Mouse (Mus musculus) ES-E14 (cell line): Measurements from ENCODE around the gene Pax8. TPM values are rescaled to one million over a fixed set of nuclear protein-coding genes. Genes with fewer than 3 reads are reported as not detected.

Experiments used
- DNase-seq: peaks from one replicate; pipeline ENCODE4 v3.0.0-alpha.2; 2013; ENCODE audit warnings: low read depth, low spot score
- H3K27ac ChIP-seq: 2 replicates; pipeline ENCODE4 v1.5.1; 2012; ENCODE audit warnings: low read depth, mild to moderate bottlenecking, low read length, moderate library complexity, mixed read lengths; ENCODE audit not compliant: poor library complexity, insufficient read depth, severe bottlenecking
- H3K36me3 ChIP-seq: 2 replicates; pipeline ENCODE4 v1.6.1; 2012; ENCODE audit warnings: mild to moderate bottlenecking, low read length, moderate library complexity, mixed read lengths; ENCODE audit not compliant: control insufficient read depth, poor library complexity, insufficient read depth, severe bottlenecking
- H3K4me1 ChIP-seq, 2 experiments: fragments of 150-350 bp in 1 of 2; sonication (generic) in 1 of 2; 2 replicates each; pipeline ENCODE4 v1.6.1; 2012; ENCODE audit warnings: low read length in 2 of 2, mild to moderate bottlenecking in 1 of 2, mixed read lengths in 1 of 2; ENCODE audit not compliant: control insufficient read depth in 2 of 2, insufficient read depth in 2 of 2, poor library complexity in 1 of 2
- H3K4me3 ChIP-seq, 2 experiments: fragments of 150-350 bp in 1 of 2; sonication (generic) in 1 of 2; 2 replicates each; pipeline ENCODE4 v1.5.1; 2012; ENCODE audit warnings: low read length in 2 of 2, low read depth in 1 of 2, mild to moderate bottlenecking in 1 of 2, mixed read lengths in 1 of 2; ENCODE audit not compliant: insufficient read depth in 1 of 2, poor library complexity in 1 of 2, severe bottlenecking in 1 of 2
- H3K9ac ChIP-seq: 2 replicates; pipeline ENCODE4 v1.6.1; 2012; ENCODE audit warnings: low read depth, mild to moderate bottlenecking, low read length, mixed read lengths; ENCODE audit not compliant: poor library complexity, insufficient read depth, severe bottlenecking
- H3K9me3 ChIP-seq: fragments of 150-350 bp; sonication (generic); 2 replicates; pipeline ENCODE4 v1.6.1; 2012; ENCODE audit warnings: low read depth, mild to moderate bottlenecking, low read length; ENCODE audit not compliant: control insufficient read depth, insufficient read depth
- CHD2 ChIP-seq: IDR thresholded peaks from 2 replicates; pipeline ENCODE4 v1.6.1; 2014; ENCODE audit warnings: mild to moderate bottlenecking, low read depth, low read length, inconsistent platforms
- HCFC1 ChIP-seq: IDR thresholded peaks from 2 replicates; pipeline ENCODE4 v1.6.1; 2012; ENCODE audit warnings: low read length, inconsistent platforms, borderline replicate concordance; ENCODE audit not compliant: insufficient read depth
- MAFK ChIP-seq: IDR thresholded peaks from 2 replicates; pipeline ENCODE4 v1.6.1; 2014; ENCODE audit warnings: mild to moderate bottlenecking, low read depth, low read length, inconsistent platforms; ENCODE audit not compliant: insufficient read depth
- ZC3H11A ChIP-seq: IDR thresholded peaks from 2 replicates; pipeline ENCODE4 v1.6.1; 2012; ENCODE audit warnings: low read depth, mild to moderate bottlenecking, inconsistent platforms, low read length, borderline replicate concordance
- ZNF384 ChIP-seq: IDR thresholded peaks from 2 replicates; pipeline ENCODE4 v1.6.1; 2012; ENCODE audit warnings: low read depth, low read length, inconsistent platforms
- in situ Hi-C, 2 experiments: fragments of 600-800 bp; cut with MboI; formaldehyde crosslinking; loops; one replicate each; pipeline ENCODE4 v1.15.1; 2025; ENCODE audit warnings: low sequenced_read_pairs in 2 of 2, inconsistent platforms in 1 of 2; ENCODE audit not compliant: unreplicated experiment in 2 of 2
- total RNA-seq: library from RNA; depleted of rRNA; stranded (reverse); fragments of 300-350 nt; gene quantifications from 2 replicates; pipeline ENCODE4 v1.2.3, GENCODE M21; 2012

Pax8 gene
- total RNA-seq, 1 experiment: 1.5 TPM

- Histone ChIP-seq H3K36me3 (no peaks in the 10 kb centered on the region), H3K4me1 (no peaks in the 10 kb centered on the region), H3K4me3 (no peak overlapping the region), H3K27ac (no peak overlapping the region), H3K9ac (no peak overlapping the region), H3K9me3 (no peaks in the 10 kb centered on the region)
- TF ChIP-seq HCFC1: no peak
- no peak for TF ChIP-seq CHD2
- TF ChIP-seq ZNF384: no peak
- no peak for TF ChIP-seq ZC3H11A
- no peak for TF ChIP-seq MAFK
- DNase-seq: no peak
- in situ Hi-C loops: no loop called here
These were observed 57.8 kb downstream of the Pax8 start for GRCm38 (mm10) chr2:24417564-24417963.

- no peak for TF ChIP-seq CHD2
- TF ChIP-seq ZC3H11A: no peak
- TF ChIP-seq MAFK: no peak
- Histone ChIP-seq H3K4me1 (no peaks in the 10 kb centered on the region), H3K4me3 (no peak overlapping the region)
These were observed 58.3 kb downstream of the Pax8 start for GRCm38 (mm10) chr2:24417106-24417505.

GRCm38 (mm10) chr2:24416668-24417067, 58.7 kb downstream of the Pax8 start:
- H3K9ac ChIP-seq: no peak overlapping the region
- H3K36me3 ChIP-seq: no peaks in the 10 kb centered on the region
- H3K9me3 ChIP-seq: no peaks in the 10 kb centered on the region
- no peak for TF ChIP-seq CHD2
- no peak for TF ChIP-seq MAFK
- no peak for TF ChIP-seq ZNF384
- no peak for TF ChIP-seq ZC3H11A
- TF ChIP-seq HCFC1: no peak
- no peak overlapping the region for H3K27ac ChIP-seq
- no peak for DNase-seq
- in situ Hi-C loops: no loop called here
- no peak overlapping the region for H3K4me3 ChIP-seq
- H3K4me1 ChIP-seq: no peaks in the 10 kb centered on the region

More at GRCm38 (mm10) chr2:24417106-24417505, 58.3 kb downstream of the Pax8 start:
- no peak overlapping the region for H3K9ac ChIP-seq
- no peaks in the 10 kb centered on the region for H3K9me3 ChIP-seq
- H3K36me3 ChIP-seq: no peaks in the 10 kb centered on the region
- H3K27ac ChIP-seq: no peak overlapping the region
- no peak for DNase-seq
- in situ Hi-C loops: no loop called here

GRCm38 (mm10) chr2:24413677-24414076, 61.7 kb downstream of the Pax8 start:
- Histone ChIP-seq H3K9ac (no peak overlapping the region), H3K4me3 (no peak overlapping the region), H3K4me1 (no peaks in the 10 kb centered on the region), H3K36me3 (no peaks in the 10 kb centered on the region), H3K9me3 (no peaks in the 10 kb centered on the region), H3K27ac (no peak overlapping the region)
- TF ChIP-seq HCFC1 (no peak), CHD2 (no peak), MAFK (no peak), ZC3H11A (no peak), ZNF384 (no peak)
- no peak for DNase-seq
- in situ Hi-C loops: no loop called here

- H3K27ac ChIP-seq: no peak overlapping the region
- H3K4me1 ChIP-seq: no peaks in the 10 kb centered on the region
- H3K9me3 ChIP-seq: no peaks in the 10 kb centered on the region
- no peak for DNase-seq
- in situ Hi-C loops: no loop called here
- no peak overlapping the region for H3K9ac ChIP-seq
- TF ChIP-seq HCFC1: no peak
- no peak for TF ChIP-seq CHD2
- TF ChIP-seq MAFK: no peak
- no peak for TF ChIP-seq ZC3H11A
- no peak for TF ChIP-seq ZNF384
- no peaks in the 10 kb centered on the region for H3K36me3 ChIP-seq
- H3K4me3 ChIP-seq: no peak overlapping the region
These were observed 62.2 kb downstream of the Pax8 start for GRCm38 (mm10) chr2:24413172-24413571.
